Mouse (Mus musculus) cerebellum, adult 11 months (tissue): ENCODE data around the gene Tsx.
"Not testable (repeated sequence)": the region's sequence is repeated elsewhere in the genome, so short reads cannot be mapped to it uniquely, and the experiment has no call there.

Experiments
- DNase-seq: peaks from one replicate; pipeline ENCODE4 v3.0.0; 2022

Tsx gene

GRCm38 (mm10) chrX:103414167-103414566 is at the start of gene Tsx:
Gene Tsx (plus strand): TSS chrX:103414467.
- DNase-seq: no peak

- DNase-seq: no peak
These were observed 48.1 kb upstream of the Tsx start for GRCm38 (mm10) chrX:103366201-103366600.

- DNase-seq: no peak
These were observed 45.6 kb upstream of the Tsx start for GRCm38 (mm10) chrX:103368650-103369049.

- no peak for DNase-seq
These were observed 43.0 kb upstream of the Tsx start for GRCm38 (mm10) chrX:103371221-103371620.

GRCm38 (mm10) chrX:103371627-103372026 is 42.6 kb upstream of the Tsx start:
- no peak for DNase-seq

GRCm38 (mm10) chrX:103374250-103374649 is 40.0 kb upstream of the Tsx start:
- no peak for DNase-seq

GRCm38 (mm10) chrX:103384528-103384927 is 29.7 kb upstream of the Tsx start:
- no peak for DNase-seq

GRCm38 (mm10) chrX:103388131-103388530 is 26.1 kb upstream of the Tsx start:
- no peak for DNase-seq

GRCm38 (mm10) chrX:103393841-103394240 is 20.4 kb upstream of the Tsx start:
- DNase-seq: no peak

GRCm38 (mm10) chrX:103405021-103405420 is 9.2 kb upstream of the Tsx start:
- DNase-seq: peak; percentile 1

- no peak for DNase-seq
These were observed 7.4 kb downstream of the Tsx start, which contains the start of gene Gm26992 for GRCm38 (mm10) chrX:103421710-103422109. Gene Gm26992 (plus strand): TSS chrX:103422010.

- DNase-seq: no peak
These were observed 13.4 kb downstream of the Tsx start for GRCm38 (mm10) chrX:103427677-103428076.

- no peak for DNase-seq
These were observed 18.0 kb downstream of the Tsx start for GRCm38 (mm10) chrX:103432293-103432692.

- no peak for DNase-seq
These were observed 23.8 kb downstream of the Tsx start for GRCm38 (mm10) chrX:103438023-103438422.

GRCm38 (mm10) chrX:103440803-103441202 is 26.5 kb downstream of the Tsx start:
- peak; percentile 16 for DNase-seq

- no peak for DNase-seq
These were observed 29.5 kb downstream of the Tsx start for GRCm38 (mm10) chrX:103443755-103444154.

GRCm38 (mm10) chrX:103447539-103448169 is 33.4 kb downstream of the Tsx start:
- DNase-seq: peak; percentile 46

GRCm38 (mm10) chrX:103448429-103448828 is 34.2 kb downstream of the Tsx start:
- DNase-seq: not testable (repeated sequence)

GRCm38 (mm10) chrX:103448943-103449722 is 34.9 kb downstream of the Tsx start:
- not testable (repeated sequence) for DNase-seq

- DNase-seq: no peak
These were observed 38.5 kb downstream of the Tsx start for GRCm38 (mm10) chrX:103452815-103453214.

GRCm38 (mm10) chrX:103460056-103460455 is 45.8 kb downstream of the Tsx start:
- no peak for DNase-seq

- no peak for DNase-seq
These were observed 54.7 kb downstream of the Tsx start for GRCm38 (mm10) chrX:103468998-103469397.

GRCm38 (mm10) chrX:103472346-103472745 is 58.1 kb downstream of the Tsx start:
- no peak for DNase-seq
